Mouse (Mus musculus) 3134 (cell line): ENCODE data around the gene Olfr291.

Source experiments
- DNase-seq: peaks from one replicate; pipeline ENCODE4 v3.0.0-alpha.2; 2011; ENCODE audit warnings: low spot score; ENCODE audit not compliant: insufficient read length; ENCODE audit errors: extremely low read depth

Gene Olfr291

GRCm38 (mm10) chr7:84853253-84853652, at the start of gene Olfr291:
Gene Olfr291, plus strand, starts transcription at chr7:84853553.
- DNase-seq = no peak

- no peak for DNase-seq
Observed at GRCm38 (mm10) chr7:84805224-84805623, 48.1 kb upstream of the Olfr291 start.

GRCm38 (mm10) chr7:84806159-84806558, 47.2 kb upstream of the Olfr291 start:
- DNase-seq = no peak

GRCm38 (mm10) chr7:84884530-84884929, 31.2 kb downstream of the Olfr291 start:
- no peak for DNase-seq
